Mouse (Mus musculus) forebrain, embryonic 14.5 days (tissue): Measurements from ENCODE around the gene Fahd1. TPM values are rescaled to one million over a fixed set of nuclear protein-coding genes. Genes with fewer than 3 reads are reported as not detected.

ENCODE experiments used
- ATAC-seq: fragments of 200-750 bp; cut with Nextera tagmentation; 2 replicates; pipeline ENCODE4 v1.8.0; 2017; ENCODE audit warnings: mild to moderate bottlenecking, moderate library complexity
- DNase-seq: peaks from one replicate; pipeline ENCODE4 v3.0.0-alpha.2; 2015; ENCODE audit warnings: low spot score
- H3K27ac ChIP-seq: fragments of 300-500 bp; sonication (generic); 2 replicates; pipeline ENCODE4 v1.5.1; 2014; ENCODE audit warnings: low read depth, mild to moderate bottlenecking, control low read depth, low read length, moderate library complexity
- H3K27me3 ChIP-seq: fragments of 300-500 bp; sonication (generic); replicated peaks from 2 replicates; pipeline ENCODE4 v1.6.1; 2014; ENCODE audit warnings: low read length, control low read depth, mixed read lengths; ENCODE audit not compliant: control insufficient read depth, insufficient read depth
- H3K36me3 ChIP-seq: fragments of 300-500 bp; sonication (generic); 2 replicates; pipeline ENCODE4 v1.6.1; 2014; ENCODE audit warnings: low read length, control low read depth; ENCODE audit not compliant: control insufficient read depth, insufficient read depth
- H3K4me1 ChIP-seq: fragments of 300-500 bp; sonication (generic); 2 replicates; pipeline ENCODE4 v1.6.1; 2014; ENCODE audit warnings: antibody characterized with exemption, low read length, control low read depth; ENCODE audit not compliant: control insufficient read depth, insufficient read depth
- H3K4me2 ChIP-seq: fragments of 300-500 bp; sonication (generic); 2 replicates; pipeline ENCODE4 v1.6.1; 2014; ENCODE audit warnings: mild to moderate bottlenecking, control low read depth, low read length
- H3K4me3 ChIP-seq: fragments of 300-500 bp; sonication (generic); 2 replicates; pipeline ENCODE4 v1.5.1; 2014; ENCODE audit warnings: low read depth, low read length, control low read depth
- H3K9ac ChIP-seq: fragments of 300-500 bp; sonication (generic); 2 replicates; pipeline ENCODE4 v1.6.1; 2014; ENCODE audit warnings: mild to moderate bottlenecking, low read length, control low read depth, moderate library complexity
- H3K9me3 ChIP-seq: fragments of 300-500 bp; sonication (generic); replicated peaks from 2 replicates; pipeline ENCODE4 v1.6.1; 2016; ENCODE audit warnings: low read length, control low read depth, mixed read lengths; ENCODE audit not compliant: control insufficient read depth
- WGBS: fragments of 180-500 bp; shearing (Covaris S2); extraction: QIAGEN DNeasy Blood & Tissue Kit; methylation state at CpG from one replicate; pipeline ENCODE4 v1.1.7; 2014; 5-methylcytosine and 5-hydroxymethylcytosine counted together
- polyA plus RNA-seq: library from polyadenylated mRNA; unstranded; fragments of >200 nt; fragmentation: Nextera tagmentation; extraction: Ambion mirVana; gene quantifications from 2 replicates; pipeline ENCODE4 v1.2.1, GENCODE M21; 2014

Fahd1 gene
- polyA plus RNA-seq, 1 experiment from 2014 or later: 19.2 TPM

DNA sequence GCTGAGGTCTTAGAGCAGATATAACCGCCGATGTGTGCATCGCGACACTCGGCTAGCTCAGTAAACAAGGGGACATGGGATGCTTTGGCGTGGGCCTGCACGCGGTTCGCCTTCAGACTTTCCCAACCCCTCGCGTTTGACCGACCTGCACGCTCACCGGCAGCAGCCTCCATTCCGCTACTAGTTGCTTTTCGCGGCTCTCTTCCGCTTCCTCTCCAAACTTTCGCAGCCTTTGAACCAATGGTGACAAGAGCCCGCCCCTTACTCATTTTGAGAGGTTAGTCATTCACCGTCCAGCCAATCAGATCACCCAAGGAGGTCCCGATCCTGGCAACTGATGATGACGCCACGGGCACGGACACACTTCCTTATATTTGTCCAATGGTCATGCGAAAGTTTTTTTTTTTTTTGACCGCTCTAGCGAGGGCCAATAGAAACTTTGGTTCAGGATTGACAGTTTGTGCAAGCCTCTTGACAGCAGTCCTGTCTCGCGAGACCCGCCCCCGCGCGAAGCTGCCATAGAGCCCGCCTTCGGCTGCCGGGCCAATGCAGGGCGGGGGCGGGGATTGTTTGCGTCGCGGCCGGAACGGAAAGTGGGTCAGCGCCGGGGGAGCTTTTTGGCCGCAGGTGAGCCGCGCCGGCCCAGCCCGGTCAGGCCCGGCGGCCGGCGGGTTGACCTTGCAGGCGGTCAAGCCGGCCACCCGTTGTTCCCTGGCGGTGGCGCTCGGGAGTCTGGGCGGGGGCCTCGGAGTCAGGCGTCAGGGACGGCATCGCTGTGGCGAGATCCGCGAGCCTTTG, 36.2 kb upstream of the Fahd1 start, which contains the start of the genes Nubp2 and Spsb3:
Gene Nubp2, minus strand, starts transcription at position 216 of the 798 bp plus-strand sequence.
Gene Spsb3, plus strand, starts transcription at position 510 of the 798 bp plus-strand sequence.
- Histone ChIP-seq H3K4me3 (peak within 1 kb of the TSS; percentile 87), H3K27me3 (no peaks in the 10 kb centered on the region), H3K36me3 (peaks cover 53% of the 10 kb centered on the region), H3K9ac (peak within 1 kb of the TSS; percentile 82), H3K4me1 (peaks cover 15% of the 10 kb centered on the region), H3K4me2 (peak within 1 kb of the TSS; percentile 92), H3K27ac (peak within 1 kb of the TSS; percentile 52; the same call in 1 of the 2 replicates), H3K9me3 (no peaks in the 10 kb centered on the region)
- ATAC-seq (peak; percentile 98), DNase-seq (peak; percentile 100)
- WGBS: under 1% methylated on average over 69 of the region's 69 CpGs

- H3K9ac ChIP-seq: peak overlapping the region; percentile 63
- H3K27me3 ChIP-seq: no peaks in the 10 kb centered on the region
- ATAC-seq: no peak
- no peaks in the 10 kb centered on the region for H3K9me3 ChIP-seq
- no peak for DNase-seq
- peaks cover 45% of the 10 kb centered on the region for H3K36me3 ChIP-seq
- WGBS: 27% methylated on average over 22 of the region's 22 CpGs
- H3K27ac ChIP-seq: no peak overlapping the region
- peak overlapping the region; percentile 84 for H3K4me2 ChIP-seq
- H3K4me3 ChIP-seq: peak overlapping the region; percentile 68
- peaks cover 15% of the 10 kb centered on the region for H3K4me1 ChIP-seq
Observed at GRCm38 (mm10) chr17:24885356-24886133, 35.4 kb upstream of the Fahd1 start.

DNA sequence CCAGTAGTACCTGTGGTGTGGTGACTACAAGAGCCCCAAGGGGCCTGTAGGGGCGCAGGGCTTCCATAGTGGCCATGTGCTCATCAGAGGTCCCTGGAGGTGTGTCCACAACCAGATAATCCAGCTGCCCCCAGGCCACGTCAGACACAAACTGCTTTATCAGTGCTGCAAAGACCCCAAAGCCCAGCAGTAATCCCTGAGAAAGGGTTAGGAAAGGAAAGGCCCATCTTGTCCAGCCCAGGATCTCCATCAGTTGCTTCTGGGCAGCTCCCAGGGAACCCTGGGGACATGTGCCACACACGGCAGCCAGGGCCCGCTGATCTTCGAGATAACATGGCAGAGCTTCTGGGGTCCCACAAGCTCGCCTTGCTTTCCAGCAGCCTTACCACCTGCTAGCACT, 34.2 kb upstream of the Fahd1 start:
- H3K4me2 ChIP-seq: no peak overlapping the region
- peaks cover 34% of the 10 kb centered on the region for H3K36me3 ChIP-seq
- no peak overlapping the region for H3K9ac ChIP-seq
- H3K27me3 ChIP-seq: no peaks in the 10 kb centered on the region
- no peak for DNase-seq
- H3K27ac ChIP-seq: no peak overlapping the region
- H3K4me3 ChIP-seq: no peak overlapping the region
- H3K4me1 ChIP-seq: peaks cover 15% of the 10 kb centered on the region
- 89% methylated on average over 6 of the region's 6 CpGs for WGBS
- ATAC-seq: no peak
- H3K9me3 ChIP-seq: no peaks in the 10 kb centered on the region

GRCm38 (mm10) chr17:24881738-24882440, 31.7 kb upstream of the Fahd1 start:
- H3K27ac ChIP-seq: no peak overlapping the region
- H3K4me1 ChIP-seq: peaks cover 6% of the 10 kb centered on the region; the same call in 1 of the 2 replicates
- ATAC-seq (no peak), DNase-seq (peak; percentile 18)
- peaks cover 23% of the 10 kb centered on the region; the same call in 1 of the 2 replicates for H3K36me3 ChIP-seq
- no peaks in the 10 kb centered on the region for H3K27me3 ChIP-seq
- H3K9me3 ChIP-seq: no peaks in the 10 kb centered on the region
- H3K9ac ChIP-seq: no peak overlapping the region
- no peak overlapping the region for H3K4me3 ChIP-seq
- 45% methylated on average over 7 of the region's 7 CpGs for WGBS
- H3K4me2 ChIP-seq: no peak overlapping the region

DNA sequence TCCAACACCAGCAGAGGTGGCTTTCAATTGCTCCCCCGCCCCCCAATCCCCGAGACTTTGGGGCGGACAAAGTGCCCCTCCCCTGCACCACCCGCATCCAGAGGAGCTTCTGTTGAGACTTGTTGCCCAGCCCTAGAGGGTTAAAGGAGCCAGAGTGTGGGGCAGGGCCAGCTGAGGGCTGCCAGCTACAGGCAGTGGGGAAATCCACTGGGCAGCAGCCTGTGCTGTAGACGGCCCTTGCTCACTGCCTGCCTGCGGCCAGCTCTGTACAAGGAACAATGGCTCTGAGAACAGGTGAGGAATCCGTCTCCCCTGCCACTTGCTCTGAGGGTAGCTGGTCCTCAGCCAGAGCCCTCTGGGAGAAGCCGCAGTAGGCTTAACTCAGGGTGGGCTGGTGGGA, 28.4 kb upstream of the Fahd1 start:
- Histone ChIP-seq H3K27me3 (no peaks in the 10 kb centered on the region), H3K9ac (no peak overlapping the region), H3K4me2 (no peak overlapping the region), H3K36me3 (peaks cover 12% of the 10 kb centered on the region; the same call in 1 of the 2 replicates), H3K4me3 (no peak overlapping the region), H3K4me1 (no peaks in the 10 kb centered on the region), H3K27ac (no peak overlapping the region), H3K9me3 (no peaks in the 10 kb centered on the region)
- DNase-seq (no peak), ATAC-seq (no peak)
- WGBS: 68% methylated on average over 8 of the region's 8 CpGs

DNA sequence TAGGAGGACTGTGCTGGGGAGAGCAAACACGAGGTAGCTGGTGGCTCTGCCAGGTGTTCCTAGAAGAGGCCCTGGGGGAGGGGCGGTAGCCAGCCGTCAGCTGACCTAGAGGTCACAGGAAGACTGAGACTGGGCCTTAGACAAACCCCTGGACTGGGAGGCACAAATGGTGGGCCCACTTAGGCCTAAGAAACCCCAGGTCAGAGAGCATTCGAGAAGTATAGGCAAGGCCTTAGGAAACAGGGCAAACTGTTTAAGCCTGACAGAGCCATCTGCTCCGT, 27.9 kb upstream of the Fahd1 start:
- H3K4me1 ChIP-seq: no peaks in the 10 kb centered on the region
- no peak for DNase-seq
- no peak overlapping the region for H3K27ac ChIP-seq
- H3K36me3 ChIP-seq: peaks cover 7% of the 10 kb centered on the region; the same call in 1 of the 2 replicates
- 44% methylated on average over 5 of the region's 5 CpGs for WGBS
- H3K9me3 ChIP-seq: no peaks in the 10 kb centered on the region
- H3K4me2 ChIP-seq: no peak overlapping the region
- no peak for ATAC-seq
- H3K27me3 ChIP-seq: no peaks in the 10 kb centered on the region
- H3K9ac ChIP-seq: no peak overlapping the region
- no peak overlapping the region for H3K4me3 ChIP-seq

- Histone ChIP-seq H3K9ac (no peak overlapping the region), H3K4me2 (no peak overlapping the region)
Observed at GRCm38 (mm10) chr17:24877336-24878116, 27.4 kb upstream of the Fahd1 start.

DNA sequence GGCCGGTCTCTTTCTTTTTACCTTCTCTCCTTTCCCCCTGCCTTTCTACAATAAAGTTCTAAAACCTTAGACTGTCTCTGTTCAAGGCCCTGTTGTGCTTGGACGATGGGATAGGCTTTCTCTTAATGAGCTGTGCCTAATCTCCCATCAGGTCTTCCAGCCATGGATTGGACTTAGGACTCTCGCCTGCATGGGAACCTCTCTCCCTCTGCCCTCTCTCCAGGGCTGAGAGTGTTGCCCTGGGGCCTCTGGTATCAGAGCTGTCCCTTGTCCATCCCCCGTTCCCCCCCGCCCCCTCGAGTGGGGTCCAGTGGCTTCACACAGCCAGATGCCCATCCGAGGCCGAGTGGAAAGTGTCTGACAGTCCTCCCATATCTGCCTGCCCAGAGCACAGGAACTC, 24.8 kb upstream of the Fahd1 start:
- Histone ChIP-seq H3K4me1 (no peaks in the 10 kb centered on the region), H3K4me3 (no peak overlapping the region), H3K4me2 (no peak overlapping the region), H3K27ac (no peak overlapping the region), H3K9me3 (no peaks in the 10 kb centered on the region), H3K36me3 (no peaks in the 10 kb centered on the region), H3K27me3 (no peaks in the 10 kb centered on the region), H3K9ac (no peak overlapping the region)
- WGBS: 84% methylated on average over 8 of the region's 8 CpGs
- DNase-seq (no peak), ATAC-seq (no peak)

More at GRCm38 (mm10) chr17:24877336-24878116, 27.4 kb upstream of the Fahd1 start:
- DNase-seq: no peak
- no peaks in the 10 kb centered on the region for H3K27me3 ChIP-seq
- H3K4me3 ChIP-seq: no peak overlapping the region
- H3K36me3 ChIP-seq: 0 out of 2 replicates have a peak, but pooled peaks cover 2% of the 10 kb centered on the region
- H3K4me1 ChIP-seq: no peaks in the 10 kb centered on the region
- H3K27ac ChIP-seq: no peak overlapping the region
- no peak for ATAC-seq
- no peaks in the 10 kb centered on the region for H3K9me3 ChIP-seq
- 68% methylated on average over 10 of the region's 10 CpGs for WGBS
